Mouse (Mus musculus) gastrocnemius, postnatal 4 days (tissue): ENCODE results near the gene Noxo1. TPM values are rescaled to one million over a fixed set of nuclear protein-coding genes. Genes with fewer than 3 reads are reported as not detected.

ENCODE experiments used
- DNase-seq, 2 experiments: peaks; one replicate each; pipeline ENCODE4 v3.0.0; 2021 to 2022; ENCODE audit warnings: low spot score in 2 of 2, mixed read lengths in 2 of 2
- total RNA-seq, 2 experiments: library from RNA; stranded (reverse); gene quantifications; 2 replicates each; pipeline ENCODE4 v1.2.3; 2021

Gene Noxo1
- total RNA-seq, 2 experiments from 2014 or later, result 2.2 to 3.3 TPM

- DNase-seq, result no peak
Measured at GRCm38 (mm10) chr17:24738238-24738637, 42.2 kb downstream of the Noxo1 start.

- no peak for DNase-seq
Measured at GRCm38 (mm10) chr17:24739926-24740325, 43.9 kb downstream of the Noxo1 start.

- DNase-seq, result no peak
Measured at GRCm38 (mm10) chr17:24742307-24742706, 46.3 kb downstream of the Noxo1 start.

- DNase-seq, result no peak
Measured at GRCm38 (mm10) chr17:24743896-24744295, 47.9 kb downstream of the Noxo1 start.

- no peak for DNase-seq
Measured at GRCm38 (mm10) chr17:24744381-24744780, 48.3 kb downstream of the Noxo1 start.

GRCm38 (mm10) chr17:24745526-24746497 lies 49.8 kb downstream of the Noxo1 start:
- peak; percentile 58 to 80 for DNase-seq

- no peak for DNase-seq
Measured at GRCm38 (mm10) chr17:24746986-24747385, 51.0 kb downstream of the Noxo1 start.

Other genes starting within 250 kb of the Noxo1 start
- 10 to 100 TPM; 18.0 to 20.7 TPM for gene E4f1, start 225.9 kb upstream of the Noxo1 start, total RNA-seq
- 10 to 100 TPM; 34.6 to 37.4 TPM for gene Pgp, start 225.8 kb upstream of the Noxo1 start, total RNA-seq
- 1 to 10 TPM in 1 of 2 experiments, under 1 TPM in 1; 0.91 to 1.5 TPM for gene Bricd5, start 222.3 kb upstream of the Noxo1 start, total RNA-seq
- gene Mlst8, start 217.2 kb upstream of the Noxo1 start, total RNA-seq, result 10 to 100 TPM; 12.4 to 16.8 TPM
- gene Caskin1, start 207.6 kb upstream of the Noxo1 start, total RNA-seq, result 1 to 10 TPM; 1.6 TPM
- 10 to 100 TPM; 80.8 to 86.3 TPM for gene Traf7, start 168.3 kb upstream of the Noxo1 start, total RNA-seq
- gene Rab26, start 162.0 kb upstream of the Noxo1 start, total RNA-seq, result under 1 TPM; 0.52 to 0.64 TPM
- gene Pkd1, start 146.4 kb upstream of the Noxo1 start, total RNA-seq, result 10 to 100 TPM; 60.5 to 66.7 TPM
- gene Tsc2, start 63.6 kb upstream of the Noxo1 start, total RNA-seq, result 10 to 100 TPM; 66.4 to 75.4 TPM
- gene Nthl1, start 63.6 kb upstream of the Noxo1 start, total RNA-seq, result 1 to 10 TPM; 7.5 TPM
- gene Slc9a3r2, start 45.9 kb upstream of the Noxo1 start, total RNA-seq, result 10 to 100 TPM; 35.4 to 35.6 TPM
- not detected for gene Npw, start 37.8 kb upstream of the Noxo1 start, total RNA-seq
- 10 to 100 TPM; 25.7 to 29.6 TPM for gene Zfp598, start 26.5 kb upstream of the Noxo1 start, total RNA-seq
- under 1 TPM; 0.13 to 0.15 TPM for gene Syngr3, start 6.3 kb upstream of the Noxo1 start, total RNA-seq
- gene Gfer, start 78 bp upstream of the Noxo1 start, total RNA-seq, result 10 to 100 TPM; 22.9 to 24.6 TPM
- 10 to 100 TPM; 19.1 to 20.4 TPM for gene Tbl3, start 11.4 kb downstream of the Noxo1 start, total RNA-seq
- under 1 TPM in 1 of 2 experiments, not detected in 1; 0.23 TPM for gene Rnf151, start 21.8 kb downstream of the Noxo1 start, total RNA-seq
- 100 to 1,000 TPM; 750 to 839 TPM for gene Rps2, start 21.9 kb downstream of the Noxo1 start, total RNA-seq
- gene Ndufb10, start 28.2 kb downstream of the Noxo1 start, total RNA-seq, result 100 to 1,000 TPM; 383 to 407 TPM
- gene Rpl3l, start 31.6 kb downstream of the Noxo1 start, total RNA-seq, result 100 to 1,000 TPM; 215 to 219 TPM
- 100 to 1,000 TPM in 1 of 2 experiments, 10 to 100 TPM in 1; 91.8 to 101 TPM for gene Msrb1, start 40.4 kb downstream of the Noxo1 start, total RNA-seq
- not detected for gene Hs3st6, start 56.8 kb downstream of the Noxo1 start, total RNA-seq
- gene Meiob, start 108.1 kb downstream of the Noxo1 start, total RNA-seq, result not detected
- gene Hagh, start 143.9 kb downstream of the Noxo1 start, total RNA-seq, result 10 to 100 TPM; 65.5 to 68.8 TPM
- 10 to 100 TPM; 26.4 to 29.0 TPM for gene Fahd1, start 154.1 kb downstream of the Noxo1 start, total RNA-seq
- 1 to 10 TPM; 3.1 to 6.4 TPM for gene Igfals, start 169.8 kb downstream of the Noxo1 start, total RNA-seq
- 10 to 100 TPM; 19.2 to 21.4 TPM for gene Nubp2, start 190.1 kb downstream of the Noxo1 start, total RNA-seq
- 10 to 100 TPM; 29.0 to 32.3 TPM for gene Spsb3, start 190.4 kb downstream of the Noxo1 start, total RNA-seq
- 10 to 100 TPM; 27.8 to 28.0 TPM for gene Eme2, start 198.9 kb downstream of the Noxo1 start, total RNA-seq
- gene Mrps34, start 198.9 kb downstream of the Noxo1 start, total RNA-seq, result 10 to 100 TPM; 93.0 to 94.7 TPM
- gene Nme3, start 200.3 kb downstream of the Noxo1 start, total RNA-seq, result 10 to 100 TPM; 10.3 to 14.5 TPM
- 10 to 100 TPM; 50.0 to 51.1 TPM for gene Mapk8ip3, start 240.7 kb downstream of the Noxo1 start, total RNA-seq